Mouse (Mus musculus) stomach, postnatal 0 days (tissue): ENCODE results near the gene Adamts12. TPM values are rescaled to one million over a fixed set of nuclear protein-coding genes. Genes with fewer than 3 reads are reported as not detected.

Source experiments
- ATAC-seq: fragments of 200-750 bp; cut with Nextera tagmentation; 2 replicates; pipeline ENCODE4 v1.8.0; 2017; ENCODE audit not compliant: low FRiP score, low TSS enrichment
- DNase-seq: peaks from one replicate; pipeline ENCODE4 v3.0.0-alpha.2; 2016; ENCODE audit warnings: low spot score
- H3K27ac ChIP-seq: fragments of 300-500 bp; sonication (generic); replicated peaks from 2 replicates; pipeline ENCODE4 v1.5.1; 2014; ENCODE audit warnings: mild to moderate bottlenecking, control low read depth
- H3K27me3 ChIP-seq: fragments of 300-500 bp; sonication (generic); 2 replicates; pipeline ENCODE4 v1.6.1; 2014; ENCODE audit warnings: low read length; ENCODE audit not compliant: control insufficient read depth, insufficient read depth
- H3K36me3 ChIP-seq: fragments of 300-500 bp; sonication (generic); 2 replicates; pipeline ENCODE4 v1.6.1; 2014; ENCODE audit warnings: low read length, mixed read lengths; ENCODE audit not compliant: control insufficient read depth, insufficient read depth
- H3K4me1 ChIP-seq: fragments of 300-500 bp; sonication (generic); replicated peaks from 2 replicates; pipeline ENCODE4 v1.6.1; 2014; ENCODE audit warnings: antibody characterized with exemption; ENCODE audit not compliant: control insufficient read depth, insufficient read depth
- H3K4me2 ChIP-seq: fragments of 300-500 bp; sonication (generic); replicated peaks from 2 replicates; pipeline ENCODE4 v1.6.1; 2014; ENCODE audit warnings: low read depth, mild to moderate bottlenecking, control low read depth, moderate library complexity
- H3K4me3 ChIP-seq: fragments of 300-500 bp; sonication (generic); 2 replicates; pipeline ENCODE4 v1.5.1; 2014; ENCODE audit warnings: low read depth, low read length, control low read depth
- H3K9ac ChIP-seq: fragments of 300-500 bp; sonication (generic); 2 replicates; pipeline ENCODE4 v1.6.1; 2014; ENCODE audit warnings: mild to moderate bottlenecking, low read length, control low read depth, mixed read lengths
- H3K9me3 ChIP-seq: fragments of 300-500 bp; sonication (generic); 2 replicates; pipeline ENCODE4 v1.6.1; 2016; ENCODE audit warnings: low read length; ENCODE audit not compliant: control insufficient read depth
- CTCF ChIP-seq: IDR thresholded peaks from 2 replicates; pipeline ENCODE4 v1.5.1; 2016; ENCODE audit warnings: antibody characterized with exemption, low read depth, mild to moderate bottlenecking, moderate library complexity
- EP300 ChIP-seq: optimal IDR thresholded peaks from 2 replicates; pipeline ENCODE3; 2016; ENCODE audit warnings: antibody characterized with exemption
- WGBS: fragments of 180-500 bp; shearing (Covaris S2); extraction: QIAGEN DNeasy Blood & Tissue Kit; methylation state at CpG from one replicate; pipeline ENCODE4 v1.1.7; 2014; 5-methylcytosine and 5-hydroxymethylcytosine counted together
- polyA plus RNA-seq: library from polyadenylated mRNA; unstranded; fragments of >200 nt; fragmentation: Nextera tagmentation; extraction: Ambion mirVana; gene quantifications from 2 replicates; pipeline ENCODE4 v1.2.1, GENCODE M21; 2015

Gene Adamts12
- polyA plus RNA-seq, 1 experiment from 2014 or later = 0.62 TPM

GRCm38 (mm10) chr15:11370477-11371085 is 306.0 kb downstream of the Adamts12 start:
- H3K4me2 ChIP-seq = no peak overlapping the region
- no peaks in the 10 kb centered on the region for H3K4me1 ChIP-seq
- H3K9me3 ChIP-seq = no peaks in the 10 kb centered on the region
- 67% methylated on average over 7 of the region's 7 CpGs for WGBS
- ATAC-seq (no peak), DNase-seq (no peak)
- H3K27me3 ChIP-seq = no peaks in the 10 kb centered on the region
- H3K36me3 ChIP-seq = no peaks in the 10 kb centered on the region
- H3K4me3 ChIP-seq = no peak overlapping the region
- no peak overlapping the region for H3K9ac ChIP-seq
- TF ChIP-seq EP300 (no peak), CTCF (no peak)
- H3K27ac ChIP-seq = no peak overlapping the region

- no peak overlapping the region for H3K27ac ChIP-seq
- ATAC-seq (no peak), DNase-seq (no peak)
- no peaks in the 10 kb centered on the region for H3K4me1 ChIP-seq
- TF ChIP-seq CTCF (no peak), EP300 (no peak)
- WGBS = 75% methylated on average over 8 of the region's 8 CpGs
- no peak overlapping the region for H3K4me3 ChIP-seq
- no peak overlapping the region for H3K9ac ChIP-seq
- no peak overlapping the region for H3K4me2 ChIP-seq
- H3K36me3 ChIP-seq = peaks cover 9% of the 10 kb centered on the region
- H3K9me3 ChIP-seq = no peaks in the 10 kb centered on the region
- no peaks in the 10 kb centered on the region for H3K27me3 ChIP-seq
Measured at GRCm38 (mm10) chr15:11379431-11380086, 315.0 kb downstream of the Adamts12 start.

- Histone ChIP-seq H3K9ac (no peak overlapping the region), H3K4me2 (no peak overlapping the region), H3K27me3 (no peaks in the 10 kb centered on the region), H3K9me3 (no peaks in the 10 kb centered on the region), H3K4me3 (no peak overlapping the region), H3K27ac (no peak overlapping the region), H3K36me3 (peaks cover 13% of the 10 kb centered on the region), H3K4me1 (no peaks in the 10 kb centered on the region)
- DNase-seq = no peak
- no peak; the same call in 1 of the 2 replicates for ATAC-seq
- 45% methylated on average over 8 of the region's 8 CpGs for WGBS
- TF ChIP-seq EP300 = no peak
- peak; percentile 84 for TF ChIP-seq CTCF
Measured at GRCm38 (mm10) chr15:11380087-11380530, 315.5 kb downstream of the Adamts12 start.

GRCm38 (mm10) chr15:11380616-11381015 is 316.0 kb downstream of the Adamts12 start:
- no peak for ATAC-seq
- no peak for DNase-seq

GRCm38 (mm10) chr15:11382585-11382984 is 318.0 kb downstream of the Adamts12 start:
- Histone ChIP-seq H3K36me3 (peaks cover 27% of the 10 kb centered on the region), H3K4me2 (no peak overlapping the region), H3K27me3 (no peaks in the 10 kb centered on the region), H3K4me3 (no peak overlapping the region), H3K4me1 (no peaks in the 10 kb centered on the region), H3K27ac (no peak overlapping the region), H3K9ac (no peak overlapping the region), H3K9me3 (no peaks in the 10 kb centered on the region)
- TF ChIP-seq EP300 = no peak
- no peak for TF ChIP-seq CTCF
- DNase-seq (no peak), ATAC-seq (no peak)
- WGBS = 72% methylated on average over 12 of the region's 12 CpGs

More at GRCm38 (mm10) chr15:11380616-11381015, 316.0 kb downstream of the Adamts12 start:
- TF ChIP-seq CTCF = no peak
- TF ChIP-seq EP300 = no peak
- H3K9ac ChIP-seq = no peak overlapping the region
- no peak overlapping the region for H3K4me3 ChIP-seq
- no peaks in the 10 kb centered on the region for H3K27me3 ChIP-seq
- peaks cover 13% of the 10 kb centered on the region for H3K36me3 ChIP-seq
- H3K9me3 ChIP-seq = no peaks in the 10 kb centered on the region
- no peak overlapping the region for H3K4me2 ChIP-seq
- H3K27ac ChIP-seq = no peak overlapping the region
- no peaks in the 10 kb centered on the region for H3K4me1 ChIP-seq
- WGBS = 91% methylated on average over 8 of the region's 8 CpGs

GRCm38 (mm10) chr15:11383796-11384195 is 319.2 kb downstream of the Adamts12 start:
- Histone ChIP-seq H3K27ac (no peak overlapping the region), H3K4me1 (no peaks in the 10 kb centered on the region), H3K9me3 (no peaks in the 10 kb centered on the region), H3K36me3 (peaks cover 36% of the 10 kb centered on the region), H3K4me3 (no peak overlapping the region), H3K4me2 (no peak overlapping the region), H3K9ac (no peak overlapping the region), H3K27me3 (no peaks in the 10 kb centered on the region)
- ATAC-seq = no peak
- 93% methylated on average over 21 of the region's 21 CpGs for WGBS
- TF ChIP-seq CTCF = no peak
- no peak for TF ChIP-seq EP300
- no peak for DNase-seq
